Mouse (Mus musculus) hindbrain, embryonic 13.5 days (tissue): ENCODE measurements around the gene Pdxp. TPM values are rescaled to one million over a fixed set of nuclear protein-coding genes. Genes with fewer than 3 reads are reported as not detected.

ENCODE experiments used
- ATAC-seq: fragments of 200-750 bp; cut with Nextera tagmentation; 2 replicates; pipeline ENCODE4 v1.8.0; 2017; ENCODE audit warnings: moderate TSS enrichment; ENCODE audit not compliant: low FRiP score
- H3K27ac ChIP-seq: fragments of 300-500 bp; sonication (generic); 2 replicates; pipeline ENCODE4 v1.5.1; 2015; ENCODE audit warnings: inconsistent platforms, mild to moderate bottlenecking, moderate library complexity
- H3K27me3 ChIP-seq: fragments of 300-500 bp; sonication (generic); 2 replicates; pipeline ENCODE4 v1.6.1; 2015; ENCODE audit warnings: mild to moderate bottlenecking, inconsistent platforms
- H3K36me3 ChIP-seq: fragments of 300-500 bp; sonication (generic); 2 replicates; pipeline ENCODE4 v1.6.1; 2015; ENCODE audit warnings: mild to moderate bottlenecking, inconsistent platforms
- H3K4me1 ChIP-seq: fragments of 300-500 bp; sonication (generic); replicated peaks from 2 replicates; pipeline ENCODE4 v1.6.1; 2015; ENCODE audit warnings: inconsistent platforms
- H3K4me2 ChIP-seq: fragments of 300-500 bp; sonication (generic); 2 replicates; pipeline ENCODE4 v1.6.1; 2015; ENCODE audit warnings: inconsistent platforms, mild to moderate bottlenecking, moderate library complexity
- H3K4me3 ChIP-seq: fragments of 300-500 bp; sonication (generic); 2 replicates; pipeline ENCODE4 v1.5.1; 2015; ENCODE audit warnings: mild to moderate bottlenecking, inconsistent platforms
- H3K9ac ChIP-seq: fragments of 300-500 bp; sonication (generic); 2 replicates; pipeline ENCODE4 v1.6.1; 2015; ENCODE audit warnings: mild to moderate bottlenecking, inconsistent platforms
- H3K9me3 ChIP-seq: fragments of 300-500 bp; sonication (generic); 2 replicates; pipeline ENCODE4 v1.6.1; 2016; ENCODE audit warnings: inconsistent platforms
- WGBS: fragments of 180-500 bp; shearing (Covaris S2); methylation state at CpG from one replicate; pipeline ENCODE4 v1.1.7; 2015; 5-methylcytosine and 5-hydroxymethylcytosine counted together
- polyA plus RNA-seq: library from polyadenylated mRNA; unstranded; fragments of >200 nt; fragmentation: Nextera tagmentation; extraction: Ambion mirVana; gene quantifications from 2 replicates; pipeline ENCODE4 v1.2.1, GENCODE M21; 2015

The Pdxp gene
- polyA plus RNA-seq, 1 experiment from 2014 or later = 62.7 TPM

GRCm38 (mm10) chr15:78934784-78935320 is 21.1 kb downstream of the Pdxp start, which contains the start of gene Nol12:
Nol12 (plus strand) TSS chr15:78934933.
- under 1% methylated on average over 42 of the region's 42 CpGs for WGBS
- ATAC-seq = peak; percentile 91
- Histone ChIP-seq H3K36me3 (peaks cover 31% of the 10 kb centered on the region), H3K9me3 (no peaks in the 10 kb centered on the region), H3K9ac (peak within 1 kb of the TSS; percentile 87), H3K4me3 (peak within 1 kb of the TSS; percentile 61), H3K4me1 (peaks cover 27% of the 10 kb centered on the region), H3K27ac (peak within 1 kb of the TSS; percentile 83), H3K27me3 (no peaks in the 10 kb centered on the region), H3K4me2 (peak within 1 kb of the TSS; percentile 77)

GRCm38 (mm10) chr15:78936403-78936802 is 22.7 kb downstream of the Pdxp start:
- Histone ChIP-seq H3K4me1 (peaks cover 27% of the 10 kb centered on the region), H3K9me3 (no peaks in the 10 kb centered on the region), H3K4me3 (no peak overlapping the region), H3K36me3 (peaks cover 47% of the 10 kb centered on the region), H3K4me2 (no peak overlapping the region), H3K9ac (peak overlapping the region; percentile 87), H3K27ac (no peak overlapping the region), H3K27me3 (no peaks in the 10 kb centered on the region)
- 96% methylated on average over 12 of the region's 12 CpGs for WGBS
- ATAC-seq = no peak

GRCm38 (mm10) chr15:78937311-78937710 is 23.6 kb downstream of the Pdxp start:
- Histone ChIP-seq H3K4me1 (peaks cover 27% of the 10 kb centered on the region), H3K9ac (peak overlapping the region; percentile 35), H3K27ac (no peak overlapping the region), H3K9me3 (no peaks in the 10 kb centered on the region), H3K4me2 (no peak overlapping the region), H3K36me3 (peaks cover 52% of the 10 kb centered on the region), H3K27me3 (no peaks in the 10 kb centered on the region), H3K4me3 (no peak overlapping the region)
- WGBS = 79% methylated on average over 10 of the region's 10 CpGs
- no peak for ATAC-seq

- Histone ChIP-seq H3K4me3 (no peak overlapping the region), H3K4me2 (no peak overlapping the region), H3K36me3 (peaks cover 52% of the 10 kb centered on the region), H3K9ac (peak overlapping the region; percentile 35), H3K27ac (no peak overlapping the region), H3K4me1 (peaks cover 32% of the 10 kb centered on the region), H3K9me3 (no peaks in the 10 kb centered on the region), H3K27me3 (no peaks in the 10 kb centered on the region)
- WGBS = 73% methylated on average over 2 of the region's 2 CpGs
- ATAC-seq = no peak
These were observed 24.2 kb downstream of the Pdxp start for GRCm38 (mm10) chr15:78937963-78938362.

- peaks cover 52% of the 10 kb centered on the region for H3K36me3 ChIP-seq
These were observed 26.6 kb downstream of the Pdxp start for GRCm38 (mm10) chr15:78940325-78940724.

GRCm38 (mm10) chr15:78942663-78943062 is 28.9 kb downstream of the Pdxp start:
- Histone ChIP-seq H3K27me3 (no peaks in the 10 kb centered on the region), H3K9me3 (no peaks in the 10 kb centered on the region), H3K4me1 (peaks cover 16% of the 10 kb centered on the region), H3K27ac (peak overlapping the region; percentile 72; the same call in 1 of the 2 replicates), H3K9ac (peak overlapping the region; percentile 72), H3K4me3 (peak overlapping the region; percentile 33), H3K36me3 (peaks cover 41% of the 10 kb centered on the region), H3K4me2 (peak overlapping the region; percentile 56)
- WGBS = 3% methylated on average over 9 of the region's 9 CpGs
- peak; percentile 36 for ATAC-seq

More at GRCm38 (mm10) chr15:78940325-78940724, 26.6 kb downstream of the Pdxp start:
- H3K9me3 ChIP-seq = no peaks in the 10 kb centered on the region
- no peak overlapping the region for H3K4me2 ChIP-seq
- H3K4me1 ChIP-seq = peaks cover 34% of the 10 kb centered on the region
- whole genome bisulfite sequencing = 95% methylated on average over 13 of the region's 13 CpGs
- no peak overlapping the region for H3K27ac ChIP-seq
- no peaks in the 10 kb centered on the region for H3K27me3 ChIP-seq
- H3K4me3 ChIP-seq = no peak overlapping the region
- H3K9ac ChIP-seq = no peak overlapping the region
- no peak for ATAC-seq

GRCm38 (mm10) chr15:78946232-78946631 is 32.5 kb downstream of the Pdxp start:
- no peaks in the 10 kb centered on the region for H3K9me3 ChIP-seq
- H3K9ac ChIP-seq = no peak overlapping the region
- no peaks in the 10 kb centered on the region for H3K27me3 ChIP-seq
- no peak overlapping the region for H3K27ac ChIP-seq
- WGBS = 73% methylated on average over 7 of the region's 7 CpGs
- H3K4me1 ChIP-seq = peaks cover 33% of the 10 kb centered on the region
- peaks cover 10% of the 10 kb centered on the region for H3K36me3 ChIP-seq
- no peak overlapping the region for H3K4me3 ChIP-seq
- no peak overlapping the region for H3K4me2 ChIP-seq
- no peak for ATAC-seq

- Histone ChIP-seq H3K27ac (peak within 1 kb of the TSS; percentile 86), H3K4me3 (peak within 1 kb of the TSS; percentile 66), H3K36me3 (peaks cover 18% of the 10 kb centered on the region), H3K9me3 (no peaks in the 10 kb centered on the region), H3K9ac (peak within 1 kb of the TSS; percentile 84), H3K4me2 (peak within 1 kb of the TSS; percentile 69), H3K4me1 (peaks cover 30% of the 10 kb centered on the region), H3K27me3 (no peaks in the 10 kb centered on the region)
- WGBS = 0% methylated on average over 24 of the region's 24 CpGs
- peak; percentile 98 for ATAC-seq
These were observed 33.9 kb downstream of the Pdxp start, which contains the start of gene Triobp for GRCm38 (mm10) chr15:78947657-78948056. Triobp (plus strand) TSS chr15:78947724.

GRCm38 (mm10) chr15:78948152-78948725 is 34.5 kb downstream of the Pdxp start:
- Histone ChIP-seq H3K27ac (peak overlapping the region; percentile 86), H3K9me3 (no peaks in the 10 kb centered on the region), H3K4me1 (peaks cover 26% of the 10 kb centered on the region), H3K9ac (peak overlapping the region; percentile 84), H3K27me3 (no peaks in the 10 kb centered on the region), H3K4me3 (peak overlapping the region; percentile 66), H3K4me2 (peak overlapping the region; percentile 69), H3K36me3 (peaks cover 24% of the 10 kb centered on the region)
- WGBS = 4% methylated on average over 11 of the region's 11 CpGs
- ATAC-seq = peak; percentile 67

GRCm38 (mm10) chr15:78948883-78949282 is 35.2 kb downstream of the Pdxp start:
- ATAC-seq = no peak
- Histone ChIP-seq H3K9me3 (no peaks in the 10 kb centered on the region), H3K27me3 (no peaks in the 10 kb centered on the region), H3K4me2 (peak overlapping the region; percentile 69), H3K9ac (peak overlapping the region; percentile 84), H3K36me3 (peaks cover 30% of the 10 kb centered on the region), H3K4me3 (peak overlapping the region; percentile 66), H3K27ac (no peak overlapping the region), H3K4me1 (peaks cover 26% of the 10 kb centered on the region)
- 97% methylated on average over 3 of the region's 3 CpGs for WGBS

- WGBS = 73% methylated on average over 3 of the region's 3 CpGs
- H3K36me3 ChIP-seq = peaks cover 80% of the 10 kb centered on the region
- H3K4me1 ChIP-seq = peaks cover 4% of the 10 kb centered on the region; the same call in 1 of the 2 replicates
These were observed 41.9 kb downstream of the Pdxp start for GRCm38 (mm10) chr15:78955663-78956062.

GRCm38 (mm10) chr15:78956351-78956750 is 42.6 kb downstream of the Pdxp start:
- Histone ChIP-seq H3K9me3 (no peaks in the 10 kb centered on the region), H3K27ac (no peak overlapping the region), H3K4me1 (no peaks in the 10 kb centered on the region), H3K4me3 (no peak overlapping the region), H3K4me2 (no peak overlapping the region), H3K9ac (no peak overlapping the region), H3K27me3 (no peaks in the 10 kb centered on the region), H3K36me3 (peaks cover 82% of the 10 kb centered on the region)
- 85% methylated on average over 4 of the region's 4 CpGs for WGBS
- no peak for ATAC-seq

More at GRCm38 (mm10) chr15:78955663-78956062, 41.9 kb downstream of the Pdxp start:
- H3K4me2 ChIP-seq = no peak overlapping the region
- no peak overlapping the region for H3K4me3 ChIP-seq
- H3K27ac ChIP-seq = no peak overlapping the region
- no peaks in the 10 kb centered on the region for H3K9me3 ChIP-seq
- H3K9ac ChIP-seq = no peak overlapping the region
- H3K27me3 ChIP-seq = no peaks in the 10 kb centered on the region
- ATAC-seq = no peak

- Histone ChIP-seq H3K4me1 (no peaks in the 10 kb centered on the region), H3K27me3 (no peaks in the 10 kb centered on the region), H3K4me3 (no peak overlapping the region), H3K4me2 (no peak overlapping the region), H3K9me3 (no peaks in the 10 kb centered on the region), H3K27ac (no peak overlapping the region), H3K9ac (no peak overlapping the region), H3K36me3 (peaks cover 82% of the 10 kb centered on the region)
- no peak for ATAC-seq
- 72% methylated on average over 15 of the region's 15 CpGs for WGBS
These were observed 43.3 kb downstream of the Pdxp start for GRCm38 (mm10) chr15:78957021-78957420.
